Mouse (Mus musculus) heart, adult 18-20 months (tissue): ENCODE measurements around the gene Cog5. TPM values are rescaled to one million over a fixed set of nuclear protein-coding genes. Genes with fewer than 3 reads are reported as not detected.

Experiments used
- DNase-seq, 2 experiments: peaks; one replicate each; pipeline ENCODE4 v3.0.0; 2021 to 2022; ENCODE audit warnings: mixed read lengths in 1 of 2
- total RNA-seq, 2 experiments: library from RNA; stranded (reverse); gene quantifications; 2 replicates each; pipeline ENCODE4 v1.2.3; 2021

Cog5 gene
- total RNA-seq, 2 experiments from 2014 or later = 54.5 to 60.3 TPM

- no peak for DNase-seq
Observed at GRCm38 (mm10) chr12:31892771-31893170, 238.1 kb downstream of the Cog5 start.

GRCm38 (mm10) chr12:31895095-31895734 is 240.5 kb downstream of the Cog5 start:
- no peak for DNase-seq

DNA sequence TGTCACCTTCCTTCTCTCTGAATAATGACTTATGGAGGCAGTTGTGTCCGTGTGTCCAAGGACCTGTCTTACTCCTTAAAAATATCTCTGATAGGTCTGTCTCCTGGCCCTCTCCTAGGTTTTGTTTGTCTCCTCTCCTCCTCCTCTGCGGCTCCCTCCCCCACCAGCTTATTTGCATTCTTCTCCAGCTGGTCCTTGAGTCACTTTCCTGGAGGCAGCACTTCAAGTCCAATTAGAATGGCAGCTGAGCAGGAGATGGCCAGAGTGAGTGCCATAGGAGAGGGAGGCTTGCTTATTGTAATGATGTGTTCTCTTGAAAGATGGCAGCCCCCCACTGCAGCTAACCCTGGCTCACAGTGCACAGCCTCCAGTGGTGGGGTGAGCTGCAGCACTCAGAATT is 241.2 kb downstream of the Cog5 start:
- no peak for DNase-seq

GRCm38 (mm10) chr12:31896295-31896694 is 241.6 kb downstream of the Cog5 start:
- no peak for DNase-seq

- DNase-seq = no peak
Observed at GRCm38 (mm10) chr12:31896986-31897385, 242.3 kb downstream of the Cog5 start.

DNA sequence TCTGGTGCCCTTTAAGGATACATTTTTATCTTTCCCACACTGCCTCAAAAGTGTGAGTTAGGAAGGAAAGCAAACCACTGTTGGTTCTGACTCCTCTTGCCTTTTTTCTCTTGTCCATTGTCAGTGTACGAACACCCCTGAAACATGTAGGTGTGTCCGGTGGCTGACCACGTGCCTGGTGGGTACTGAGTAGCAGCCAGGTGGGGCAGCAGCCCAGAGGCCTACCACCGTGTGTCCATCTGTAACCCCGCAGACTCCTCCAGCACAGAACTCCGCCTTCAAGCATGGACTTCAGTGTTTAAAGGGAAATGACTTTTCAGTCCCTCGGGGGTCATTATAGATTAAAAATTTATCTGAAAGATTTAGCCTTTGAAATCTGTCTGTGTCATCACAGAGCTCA is 242.8 kb downstream of the Cog5 start:
- no peak for DNase-seq

DNA sequence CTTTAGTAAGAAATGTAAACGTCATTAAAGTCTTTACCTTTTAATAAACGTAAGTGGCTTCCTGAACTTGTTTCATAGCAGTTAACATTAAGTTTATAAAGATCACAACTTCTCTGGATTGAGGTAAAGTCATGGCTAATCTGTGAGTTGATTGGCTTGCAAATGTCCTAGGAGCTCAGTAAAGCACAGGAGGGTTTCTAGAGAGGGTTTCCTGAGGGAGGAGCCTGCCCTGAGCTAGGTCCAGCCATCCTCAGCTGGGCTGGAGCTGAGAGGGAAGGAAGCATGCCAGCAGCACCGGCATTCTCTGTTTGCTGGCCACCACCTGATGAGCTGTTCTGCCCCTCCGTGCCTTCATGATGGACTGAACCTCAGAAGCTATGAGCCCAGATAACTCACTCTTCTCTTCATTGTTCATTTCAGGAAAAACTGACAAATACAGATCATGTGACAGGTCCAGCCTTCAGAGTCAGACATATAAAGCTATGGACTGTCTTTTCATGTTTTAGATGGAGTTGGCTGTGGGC is 245.8 kb downstream of the Cog5 start:
- peak in 1 of 2 experiments; percentile 33 for DNase-seq

GRCm38 (mm10) chr12:31905696-31906551 is 251.3 kb downstream of the Cog5 start:
- no peak for DNase-seq

GRCm38 (mm10) chr12:31907436-31907835 is 252.8 kb downstream of the Cog5 start:
- no peak for DNase-seq

GRCm38 (mm10) chr12:31912966-31913551 is 258.4 kb downstream of the Cog5 start:
- DNase-seq = no peak

DNA sequence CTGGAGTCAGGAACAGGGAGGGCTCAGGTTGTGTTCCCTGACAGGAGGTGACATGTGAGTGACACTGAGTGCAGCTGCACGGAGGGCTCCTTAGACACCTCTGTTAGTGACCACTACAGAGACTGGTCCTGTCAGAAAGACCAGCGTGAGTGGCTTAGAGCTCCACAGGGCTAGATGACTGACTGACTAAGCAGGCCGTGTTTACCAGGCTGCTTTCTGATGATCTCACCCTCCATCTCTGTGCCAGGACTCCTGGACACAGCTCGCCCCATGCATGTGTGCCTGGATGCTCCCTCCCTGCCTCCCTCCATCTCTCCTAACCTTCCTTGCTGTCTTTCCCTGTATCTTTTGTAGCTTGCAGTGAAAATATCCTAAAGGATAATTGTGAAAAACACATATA is 258.9 kb downstream of the Cog5 start:
- peak; percentile 72 to 74 for DNase-seq

- peak; percentile 35 to 42 for DNase-seq
Observed at GRCm38 (mm10) chr12:31916691-31917090, 262.0 kb downstream of the Cog5 start.

DNA sequence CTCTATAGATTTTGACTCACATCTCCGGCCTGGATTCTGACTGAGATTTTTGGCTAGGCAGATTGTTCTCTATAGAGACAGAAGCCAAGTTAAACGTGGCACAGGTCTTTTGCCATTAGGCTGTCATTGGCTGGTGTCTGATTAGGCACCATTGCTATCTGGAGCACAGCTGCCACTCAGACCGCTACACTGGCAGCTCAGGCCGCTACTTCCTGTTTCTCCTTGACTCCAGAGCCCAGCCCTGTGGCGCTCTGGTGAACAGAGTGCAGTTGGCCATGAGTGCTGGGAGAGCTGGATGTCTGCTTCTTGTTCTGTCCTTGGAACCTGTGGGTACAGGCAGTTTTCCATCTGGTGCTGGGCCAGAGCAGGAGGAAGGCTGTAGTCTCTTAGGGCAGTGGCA is 262.6 kb downstream of the Cog5 start:
- peak; percentile 84 to 90 for DNase-seq

GRCm38 (mm10) chr12:31920464-31921405 is 266.1 kb downstream of the Cog5 start:
- DNase-seq = peak in 1 of 2 experiments; percentile 40

- DNase-seq = no peak
Observed at GRCm38 (mm10) chr12:31924135-31924534, 269.5 kb downstream of the Cog5 start.

DNA sequence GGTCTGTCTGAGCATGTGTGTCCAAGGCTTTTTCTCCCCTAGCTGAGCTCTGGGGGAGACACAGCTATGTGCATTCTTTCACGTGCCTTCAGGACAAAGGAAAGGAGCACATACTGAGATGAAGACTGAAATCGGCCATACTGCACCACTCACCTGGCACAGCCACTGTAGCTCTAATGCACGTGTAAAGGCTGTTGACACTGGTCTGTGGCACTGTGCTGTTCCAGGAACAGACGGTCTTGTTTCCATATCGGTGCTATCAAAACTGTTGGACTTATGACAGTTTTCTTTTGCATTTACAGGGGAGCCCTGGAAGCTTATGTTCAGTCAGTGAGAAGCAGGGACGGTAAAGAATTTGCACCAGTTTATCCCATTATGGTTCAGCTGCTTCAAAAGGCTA is 270.7 kb downstream of the Cog5 start:
- DNase-seq = no peak

- peak; percentile 82 to 83 for DNase-seq
Observed at GRCm38 (mm10) chr12:31926661-31927061, 272.0 kb downstream of the Cog5 start.

DNA sequence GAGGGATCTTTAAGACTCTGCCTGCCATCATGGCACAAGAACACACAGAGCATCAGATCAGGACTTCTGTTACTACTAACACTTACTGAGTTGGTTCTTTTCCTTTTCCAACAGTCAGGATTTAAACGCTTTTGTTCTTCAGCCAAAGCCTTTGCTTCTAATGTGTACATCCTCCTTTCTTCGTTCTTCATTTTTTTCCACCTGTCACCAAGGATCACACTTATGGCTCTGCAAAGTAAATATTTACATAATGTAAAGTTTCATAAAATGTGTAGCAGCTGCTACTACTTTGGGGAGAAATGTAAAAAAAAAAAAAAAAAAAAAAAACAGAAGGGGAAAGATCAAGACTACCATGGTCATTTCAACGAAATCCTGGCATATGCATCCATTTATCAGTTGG is 273.8 kb downstream of the Cog5 start:
- no peak for DNase-seq

DNA sequence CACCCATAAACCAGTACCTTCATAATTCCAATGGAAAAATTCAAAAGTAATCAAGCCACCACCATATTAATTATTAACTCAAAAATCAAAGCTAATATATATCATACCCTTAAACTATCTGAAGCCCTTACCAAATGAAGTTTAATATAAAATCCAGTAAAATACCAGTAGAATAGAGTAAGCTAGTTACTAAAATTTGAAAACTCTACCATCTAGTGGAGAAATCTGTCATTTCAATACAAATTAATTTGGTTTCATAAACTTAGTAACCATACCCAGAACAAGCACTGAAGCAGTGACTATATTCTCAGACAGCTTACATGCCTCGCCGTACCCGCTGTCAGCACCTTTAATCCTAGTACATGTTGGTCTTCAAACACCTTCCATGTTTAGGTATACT is 277.1 kb downstream of the Cog5 start:
- DNase-seq = no peak

DNA sequence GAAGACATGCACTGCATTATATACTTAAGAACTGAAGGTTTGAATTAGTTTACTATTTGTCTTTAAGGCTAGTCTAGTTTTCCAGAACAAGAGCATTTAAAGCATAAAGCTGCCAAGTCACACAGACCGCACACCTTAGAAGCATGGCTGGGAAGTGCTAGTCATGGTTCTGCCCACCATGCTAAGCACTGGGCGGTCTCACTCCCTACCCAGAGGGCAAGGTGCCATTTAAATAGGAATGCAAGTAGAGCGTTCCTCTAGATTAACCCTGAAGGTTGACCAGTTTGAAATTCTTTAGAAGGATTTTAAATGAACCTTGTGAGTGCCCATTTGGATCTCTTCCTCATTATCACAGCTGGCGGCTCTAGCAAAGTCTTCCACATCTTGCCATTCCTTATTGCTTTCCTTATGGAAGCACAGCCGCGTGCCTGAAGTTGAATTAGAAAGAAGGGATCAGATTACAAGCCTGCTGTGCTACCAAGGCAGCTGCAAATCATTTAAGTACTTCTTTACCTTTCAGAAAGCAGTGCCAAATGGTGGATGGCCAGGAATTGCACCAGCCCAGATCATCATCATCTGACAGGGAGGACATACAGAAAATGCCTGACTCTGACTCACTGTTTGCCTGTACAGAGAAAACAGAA is 282.1 kb downstream of the Cog5 start:
- DNase-seq = no peak

GRCm38 (mm10) chr12:31937613-31938012 is 282.9 kb downstream of the Cog5 start:
- DNase-seq = no peak
